In genomic region chr11:106073774-106074173, GRCm38 (mm10) we compare ENCODE assay signal across 26 mouse cellular contexts.
"Had no signal": no experiment of that assay in that cellular context is flagged by ENCODE, and none has a peak within 500 bp of the region (broad histone marks: within the 10 kb centered on the region; RNA-seq: fewer than 3 reads in every experiment).

No protein-coding gene starts in this region.

- H3K4me3 ChIP-seq: gastrocnemius, adult 2 months; heart, embryonic 10.5 days; heart, embryonic 12.5 days; hindbrain, embryonic 13.5 days; hindbrain, embryonic 15.5 days; kidney, embryonic 15.5 days; limb, embryonic 13.5 days; limb, embryonic 15.5 days; liver, embryonic 12.5 days had no signal

- H3K9ac ChIP-seq: heart, embryonic 12.5 days; hindbrain, embryonic 13.5 days; hindbrain, embryonic 15.5 days; kidney, embryonic 15.5 days; limb, embryonic 13.5 days; limb, embryonic 15.5 days; liver, embryonic 12.5 days; liver, embryonic 14.5 days had no signal

- ATAC-seq: hindbrain, postnatal 0 days; intestine, embryonic 16.5 days; liver, embryonic 12.5 days had no signal

- H3K9me3 ChIP-seq: heart, embryonic 10.5 days; heart, embryonic 12.5 days; hindbrain, embryonic 13.5 days; hindbrain, embryonic 15.5 days; kidney, embryonic 15.5 days; limb, embryonic 13.5 days; limb, embryonic 15.5 days; liver, embryonic 12.5 days had no signal

- H3K4me1 ChIP-seq: heart, embryonic 10.5 days; heart, embryonic 12.5 days; hindbrain, embryonic 13.5 days; hindbrain, embryonic 15.5 days; kidney, embryonic 15.5 days; limb, embryonic 13.5 days; limb, embryonic 15.5 days; liver, embryonic 12.5 days had no signal

- H3K27ac ChIP-seq: gastrocnemius, adult 2 months; heart, embryonic 10.5 days; hindbrain, embryonic 13.5 days; hindbrain, embryonic 15.5 days; hindbrain, postnatal 0 days; kidney, embryonic 15.5 days; kidney, postnatal 0 days; limb, embryonic 13.5 days; limb, embryonic 15.5 days; liver, embryonic 12.5 days; liver, embryonic 14.5 days had no signal

- DNase-seq: gastrocnemius, adult 2 months; gastrocnemius, postnatal 10 days; gastrocnemius, postnatal 25 days; heart, adult 18-20 months; heart, postnatal 14 days; heart, postnatal 36 days; kidney, adult 11 months; kidney, adult 2 months; kidney, adult 9 months; kidney, postnatal 14 days; kidney, postnatal 36 days; layer of hippocampus, adult 9-11 months; layer of hippocampus, postnatal 36 days; left cerebral cortex, postnatal 4 days had no signal

- H3K27me3 ChIP-seq: heart, embryonic 12.5 days; hindbrain, embryonic 13.5 days; hindbrain, embryonic 15.5 days; kidney, embryonic 15.5 days; limb, embryonic 13.5 days; limb, embryonic 15.5 days; liver, embryonic 12.5 days had no signal
